ENCODE assay signal across 7 mouse cellular contexts in genomic region chr6:15720818-15721715, GRCm38 (mm10). TPM values are rescaled to one million over a fixed set of nuclear protein-coding genes. Genes with fewer than 3 reads are reported as not detected.
DNase-seq lines count a peak whose midpoint lies in the region; ATAC-seq and TF ChIP-seq lines count a peak whose summit lies in the region.

No protein-coding gene starts in this region.

- H3K27me3 ChIP-seq in ES-Bruce4 (ENCODE audit: control insufficient read depth, insufficient read depth, low read length, poor library complexity, severe bottlenecking): no peaks in the 10 kb centered on the region; the same call in 1 of the 2 replicates
- no peaks in the 10 kb centered on the region for H3K27me3 ChIP-seq in forebrain, embryonic 16.5 days (replicated peaks; ENCODE audit: control insufficient read depth, insufficient read depth, low read length)
- 0 out of 2 replicates have a peak, but pooled peaks cover 10% of the 10 kb centered on the region for H3K27me3 ChIP-seq in hindbrain, embryonic 10.5 days (ENCODE audit: insufficient read depth, poor library complexity, severe bottlenecking)
- no peaks in the 10 kb centered on the region for H3K27me3 ChIP-seq in limb, embryonic 11.5 days (ENCODE audit: control insufficient read depth, insufficient read depth, low read length)
- H3K27me3 ChIP-seq in midbrain, embryonic 12.5 days: peaks cover 4% of the 10 kb centered on the region

- H3K9me3 ChIP-seq in ES-Bruce4 (replicated peaks; ENCODE audit: control insufficient read depth, insufficient read depth, low read length, poor library complexity, severe bottlenecking): no peaks in the 10 kb centered on the region
- no peaks in the 10 kb centered on the region for H3K9me3 ChIP-seq in forebrain, embryonic 16.5 days (ENCODE audit: control insufficient read depth, low read length)
- no peaks in the 10 kb centered on the region for H3K9me3 ChIP-seq in hindbrain, embryonic 10.5 days
- H3K9me3 ChIP-seq in limb, embryonic 11.5 days (ENCODE audit: control insufficient read depth, low read length): no peaks in the 10 kb centered on the region
- no peaks in the 10 kb centered on the region for H3K9me3 ChIP-seq in midbrain, embryonic 12.5 days

- no peak for TF ChIP-seq EP300 in ES-Bruce4 (IDR thresholded peaks at IDR 0.05; ENCODE audit: insufficient read depth, low read depth, low read length)

- no peak for TF ChIP-seq POLR2A in ES-Bruce4 (IDR thresholded peaks at IDR 0.05; ENCODE audit: insufficient read depth, low read length)

- peak; percentile 83 for DNase-seq in adrenal gland, postnatal 10 days
- peak; percentile 70 for DNase-seq in hindbrain, embryonic 10.5 days (ENCODE audit: low spot score)
- DNase-seq in limb, embryonic 11.5 days (ENCODE audit: low spot score): peak; percentile 75
- peak; percentile 24 to 44 for DNase-seq in spleen, postnatal 10 days (ENCODE audit: low spot score in 2 of 2)

- no peak for TF ChIP-seq CTCF in ES-Bruce4 (IDR thresholded peaks at IDR 0.05; ENCODE audit: low read depth, low read length)

- peak overlapping the region; percentile 65 for H3K4me3 ChIP-seq in ES-Bruce4 (ENCODE audit: low read depth, low read length)
- peak overlapping the region; percentile 54 for H3K4me3 ChIP-seq in forebrain, embryonic 16.5 days (replicated peaks; ENCODE audit: low read length)
- H3K4me3 ChIP-seq in hindbrain, embryonic 10.5 days: peak overlapping the region; percentile 72
- H3K4me3 ChIP-seq in limb, embryonic 11.5 days (ENCODE audit: low read depth, low read length): peak overlapping the region; percentile 67
- peak overlapping the region; percentile 66 for H3K4me3 ChIP-seq in midbrain, embryonic 12.5 days

- peak; percentile 82 for ATAC-seq in forebrain, embryonic 16.5 days
- peak; percentile 77 for ATAC-seq in limb, embryonic 11.5 days (ENCODE audit: insufficient number of reproducible peaks, low FRiP score, low TSS enrichment, low read depth)
- peak; percentile 82 for ATAC-seq in midbrain, embryonic 12.5 days (ENCODE audit: low FRiP score, low read depth)

- no peaks in the 10 kb centered on the region for H3K4me1 ChIP-seq in ES-Bruce4 (ENCODE audit: control insufficient read depth, insufficient read depth, low read length)
- peaks cover 11% of the 10 kb centered on the region for H3K4me1 ChIP-seq in forebrain, embryonic 16.5 days (replicated peaks; ENCODE audit: control insufficient read depth, insufficient read depth, low read length)
- peaks cover 18% of the 10 kb centered on the region; the same call in 1 of the 2 replicates for H3K4me1 ChIP-seq in hindbrain, embryonic 10.5 days (replicated peaks)
- no peaks in the 10 kb centered on the region for H3K4me1 ChIP-seq in limb, embryonic 11.5 days (ENCODE audit: control insufficient read depth, insufficient read depth, low read length)
- H3K4me1 ChIP-seq in midbrain, embryonic 12.5 days: 0 out of 2 replicates have a peak, but pooled peaks cover 7% of the 10 kb centered on the region

- peak overlapping the region; percentile 91 for H3K4me2 ChIP-seq in forebrain, embryonic 16.5 days (ENCODE audit: low read length)
- peak overlapping the region; percentile 75 for H3K4me2 ChIP-seq in limb, embryonic 11.5 days (ENCODE audit: low read depth, severe bottlenecking)
- peak overlapping the region; percentile 95 for H3K4me2 ChIP-seq in midbrain, embryonic 12.5 days (replicated peaks)

- peak overlapping the region; percentile 73 for H3K9ac ChIP-seq in ES-Bruce4 (ENCODE audit: low read depth, poor library complexity, severe bottlenecking)
- H3K9ac ChIP-seq in forebrain, embryonic 16.5 days (replicated peaks; ENCODE audit: low read depth, low read length): peak overlapping the region; percentile 63
- H3K9ac ChIP-seq in limb, embryonic 11.5 days (ENCODE audit: low read length): peak overlapping the region; percentile 91
- peak overlapping the region; percentile 82 for H3K9ac ChIP-seq in midbrain, embryonic 12.5 days (replicated peaks)

- no peak overlapping the region for H3K27ac ChIP-seq in ES-Bruce4 (ENCODE audit: insufficient read depth, low read length)
- no peak overlapping the region for H3K27ac ChIP-seq in forebrain, embryonic 16.5 days (ENCODE audit: low read length)
- H3K27ac ChIP-seq in hindbrain, embryonic 10.5 days: peak overlapping the region; percentile 92
- H3K27ac ChIP-seq in limb, embryonic 11.5 days (replicated peaks; ENCODE audit: low read depth, low read length): peak overlapping the region; percentile 47; the same call in 1 of the 2 replicates
- H3K27ac ChIP-seq in midbrain, embryonic 12.5 days (replicated peaks): peak overlapping the region; percentile 27; the same call in 1 of the 2 replicates

- under 1% methylated on average over 59 of the region's 60 CpGs for WGBS in forebrain, embryonic 16.5 days
- under 1% methylated on average over 59 of the region's 60 CpGs for WGBS in hindbrain, embryonic 10.5 days
- under 1% methylated on average over 60 of the region's 60 CpGs for whole genome bisulfite sequencing in limb, embryonic 11.5 days
- under 1% methylated on average over 55 of the region's 60 CpGs for WGBS in midbrain, embryonic 12.5 days

- H3K36me3 ChIP-seq in ES-Bruce4 (ENCODE audit: control insufficient read depth, insufficient read depth, low read length, poor library complexity, severe bottlenecking): no peaks in the 10 kb centered on the region
- no peaks in the 10 kb centered on the region for H3K36me3 ChIP-seq in forebrain, embryonic 16.5 days (ENCODE audit: control insufficient read depth, insufficient read depth)
- H3K36me3 ChIP-seq in hindbrain, embryonic 10.5 days: no peaks in the 10 kb centered on the region
- no peaks in the 10 kb centered on the region for H3K36me3 ChIP-seq in limb, embryonic 11.5 days (ENCODE audit: control insufficient read depth, insufficient read depth, low read length)
- H3K36me3 ChIP-seq in midbrain, embryonic 12.5 days: no peaks in the 10 kb centered on the region

RNA-seq across cellular contexts. Expression of gene Mdfic, which starts 0.6 kb away (rescaled TPM):
- polyA plus RNA-seq in ES-Bruce4 (2011; ENCODE audit: insufficient read depth, insufficient read length, low read depth, missing spikeins): 4.3 and 5.4 TPM in 2 replicates
- total RNA-seq in adrenal gland, postnatal 10 days (2021): 10 to 100 TPM; 51.9 to 55.3 TPM
- 1.7 and 1.8 TPM in 2 replicates for polyA plus RNA-seq in forebrain, embryonic 16.5 days (2015; fragmentation: Nextera tagmentation; extraction: Ambion mirVana)
- polyA plus RNA-seq in hindbrain, embryonic 10.5 days (2016; fragmentation: Nextera tagmentation; extraction: Ambion mirVana): 4.4 and 4.5 TPM in 2 replicates
- 5.1 and 6.5 TPM in 2 replicates for polyA plus RNA-seq in limb, embryonic 11.5 days (2014; fragmentation: Nextera tagmentation; extraction: Ambion mirVana)
- polyA plus RNA-seq in midbrain, embryonic 12.5 days (2016; fragmentation: Nextera tagmentation; extraction: Ambion mirVana): 4.9 and 5.2 TPM in 2 replicates

Comparison
In these comparisons a context has a peak if more than half of its experiments do, and no peak if none do; other contexts are left out.
1. H3K27ac ChIP-seq: peak in hindbrain, embryonic 10.5 days (single experiment), limb, embryonic 11.5 days (single experiment) and midbrain, embryonic 12.5 days (single experiment); none in ES-Bruce4 (single experiment) and forebrain, embryonic 16.5 days (single experiment).
2. Peak in every context shown above with its lines, with median percentiles within 50 percentile points of each other: H3K4me3 ChIP-seq, H3K9ac ChIP-seq, DNase-seq, ATAC-seq and H3K4me2 ChIP-seq.